Mouse (Mus musculus) liver, embryonic 14.5 days (tissue): Measurements from ENCODE around the gene Kcnk13.

Source experiments
- CTCF ChIP-seq: IDR thresholded peaks from 2 replicates; pipeline ENCODE4 v1.5.1; 2016; ENCODE audit warnings: antibody characterized with exemption, low read depth, control low read depth
- EP300 ChIP-seq: IDR thresholded peaks from 2 replicates; pipeline ENCODE4 v1.6.1; 2016; ENCODE audit warnings: antibody characterized with exemption, low read depth

- TF ChIP-seq CTCF (no peak), EP300 (no peak)
Observed at GRCm38 (mm10) chr12:100099971-100100706, 135.8 kb downstream of the Kcnk13 start.
